Mouse (Mus musculus): Measurements from ENCODE around the gene Acy3. TPM values are rescaled to one million over a fixed set of nuclear protein-coding genes. Genes with fewer than 3 reads are reported as not detected.
"Not testable (repeated sequence)": the region's sequence is repeated elsewhere in the genome, so short reads cannot be mapped to it uniquely, and the experiment has no call there.

Gene Acy3
- total RNA-seq (2021) = 1 to 10 TPM; 3.3 to 4.1 TPM
- long read RNA-seq, experiment 1, partial matches to known transcripts = 0 of 1 reads
- long read RNA-seq, experiment 1, other reads (novel, unspliced or antisense) = 0 of 1 reads
- long read RNA-seq, experiment 2, partial matches to known transcripts = 0 of 2 reads
- long read RNA-seq, experiment 2, other reads (novel, unspliced or antisense) = 0 of 2 reads

DNA sequence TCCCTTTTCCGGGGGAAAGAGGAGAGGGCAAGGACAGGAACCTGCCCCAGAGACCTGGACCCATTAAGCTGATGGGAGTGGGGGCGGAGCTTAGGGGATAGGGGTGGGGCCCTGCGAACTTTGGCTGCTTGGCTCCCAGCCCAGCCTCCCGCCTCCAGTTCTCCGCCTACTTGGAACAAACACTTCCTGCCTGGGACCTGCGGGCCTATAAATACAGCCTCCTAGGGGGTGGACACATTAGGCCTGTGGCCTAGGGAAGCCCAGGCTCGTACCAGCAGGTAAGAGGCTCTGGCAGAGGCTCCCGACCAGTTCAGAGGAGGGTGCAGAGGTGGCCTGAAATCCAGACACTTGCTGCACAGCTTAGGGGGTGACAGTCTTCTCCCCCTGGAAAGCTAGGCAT lies at the start of gene Acy3:
Acy3 (plus strand) TSS at position 237 of the 400 bp plus-strand sequence.
- peak; percentile 52 to 54 for DNase-seq (ENCODE audit: extremely low spot score in 1 of 2, low spot score in 2 of 2)
- intact Hi-C loops (cut with DNase I) = loop anchor here (10.0 kb wide), 1 partner anchor 192 kb away; no protein-coding TSS in a partner anchor
- Histone ChIP-seq H3K27ac (peak within 1 kb of the TSS; percentile 64), H3K4me3 (no peak within 1 kb of the TSS)
- no peak for TF ChIP-seq CTCF (IDR thresholded peaks at IDR 0.05)

DNA sequence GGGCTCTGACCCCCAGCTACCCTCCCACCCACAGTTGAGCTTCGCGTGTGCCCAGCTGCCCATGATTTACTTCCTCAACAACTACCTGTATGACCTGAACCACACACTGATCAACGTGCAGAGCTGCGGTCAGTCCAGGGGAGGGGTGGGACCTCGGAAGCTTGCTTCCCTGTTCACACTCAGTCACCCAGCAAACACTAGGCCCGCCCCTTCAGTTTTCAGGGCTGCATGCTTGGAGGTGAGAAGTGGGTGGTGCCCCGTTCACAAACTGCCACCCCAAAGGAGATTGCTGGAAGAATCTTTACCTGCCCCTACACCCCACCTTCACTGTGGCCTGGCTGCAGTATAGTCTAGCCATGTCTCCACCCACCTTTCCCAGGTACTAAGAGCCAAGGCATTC lies 44.1 kb upstream of the Acy3 start:
- intact Hi-C loops (cut with DNase I) = no loop called here
- no peak for TF ChIP-seq CTCF (IDR thresholded peaks at IDR 0.05)
- Histone ChIP-seq H3K4me3 (no peak overlapping the region), H3K27ac (no peak overlapping the region)
- DNase-seq (ENCODE audit: extremely low spot score in 1 of 2, low spot score in 2 of 2) = no peak

DNA sequence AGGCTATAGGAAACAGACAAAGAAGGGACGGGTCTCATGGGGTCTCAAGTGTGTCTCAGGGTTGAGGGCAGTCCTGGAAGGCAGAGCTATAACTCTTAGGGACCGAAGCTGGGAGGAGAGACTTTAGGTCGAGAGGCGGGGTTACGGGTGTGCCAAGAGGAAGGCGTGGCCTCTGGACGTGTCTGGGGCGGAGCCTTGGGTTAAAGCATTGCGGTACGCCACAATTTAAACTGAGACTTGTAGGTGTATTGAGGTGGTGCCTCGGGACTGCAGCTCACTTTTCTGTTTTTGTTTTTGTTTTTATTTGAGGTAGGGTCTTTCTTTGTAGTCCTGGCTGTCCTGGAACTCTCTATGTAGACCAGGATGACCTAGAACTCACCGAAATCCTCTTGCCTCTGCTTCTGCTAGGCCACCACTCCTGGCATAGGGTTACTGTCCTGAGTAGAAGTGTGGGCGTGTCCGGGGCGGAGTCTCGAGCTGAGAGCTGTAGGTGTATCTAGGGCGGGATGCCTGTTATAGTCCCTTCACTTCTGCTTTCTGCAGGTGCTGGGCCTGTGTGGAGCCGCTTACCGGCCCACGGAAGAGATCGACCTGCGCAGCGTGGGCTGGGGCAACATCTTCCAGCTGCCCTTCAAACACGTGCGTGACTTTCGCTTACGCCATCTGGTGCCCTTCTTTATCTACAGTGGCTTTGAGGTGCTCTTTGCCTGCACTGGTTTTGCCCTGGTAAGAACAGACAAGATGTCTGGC lies 43.2 kb upstream of the Acy3 start:
- no peak for TF ChIP-seq CTCF (IDR thresholded peaks at IDR 0.05)

DNA sequence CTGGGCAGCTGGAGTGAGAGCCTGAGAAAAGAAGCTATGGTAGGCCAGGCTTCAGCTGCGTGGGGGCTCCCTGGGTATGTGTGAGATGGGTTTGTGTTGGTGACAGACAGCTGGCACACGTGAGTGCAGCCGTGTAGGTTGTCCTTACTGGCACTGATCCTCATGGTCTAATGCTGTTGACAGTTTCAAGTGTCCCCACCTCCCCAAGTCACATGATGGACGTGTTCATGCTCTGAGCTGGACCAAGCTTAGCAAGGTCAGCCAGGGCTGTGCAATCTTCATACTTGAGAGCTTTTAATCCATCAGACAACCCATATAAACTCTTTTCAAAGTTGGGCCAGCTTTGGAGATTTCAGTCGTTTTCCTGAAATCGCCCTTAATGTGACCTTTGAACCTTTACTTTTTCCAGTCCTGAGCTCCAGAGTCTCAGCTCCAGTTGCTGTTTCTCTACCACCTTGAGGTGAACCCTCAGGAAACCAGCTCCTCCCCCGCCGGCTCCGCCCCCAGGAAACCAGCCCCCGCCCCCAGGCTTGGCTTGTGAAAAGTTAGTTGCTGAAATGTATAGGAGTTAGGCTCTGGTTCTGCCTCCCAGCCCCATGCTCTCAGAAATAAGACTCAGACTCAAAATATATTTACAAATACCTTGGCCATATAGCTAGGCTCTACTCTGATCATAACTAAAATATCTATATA lies 40.4 kb upstream of the Acy3 start:
- no peak for DNase-seq (ENCODE audit: extremely low spot score in 1 of 2, low spot score in 2 of 2)
- H3K27ac ChIP-seq = no peak overlapping the region
- intact Hi-C loops (cut with DNase I) = loop anchor here (2.0 kb wide), 2 partner anchors 35 to 67 kb away; partner anchors contain the start of gene Ndufv1
- no peak overlapping the region for H3K4me3 ChIP-seq
- TF ChIP-seq CTCF (IDR thresholded peaks at IDR 0.05) = no peak

More for the DNA sequence above, 43.2 kb upstream of the Acy3 start:
- DNase-seq (ENCODE audit: extremely low spot score in 1 of 2, low spot score in 2 of 2) = no peak
- intact Hi-C loops (cut with DNase I) = no loop called here
- Histone ChIP-seq H3K27ac (no peak overlapping the region), H3K4me3 (no peak overlapping the region)

DNA sequence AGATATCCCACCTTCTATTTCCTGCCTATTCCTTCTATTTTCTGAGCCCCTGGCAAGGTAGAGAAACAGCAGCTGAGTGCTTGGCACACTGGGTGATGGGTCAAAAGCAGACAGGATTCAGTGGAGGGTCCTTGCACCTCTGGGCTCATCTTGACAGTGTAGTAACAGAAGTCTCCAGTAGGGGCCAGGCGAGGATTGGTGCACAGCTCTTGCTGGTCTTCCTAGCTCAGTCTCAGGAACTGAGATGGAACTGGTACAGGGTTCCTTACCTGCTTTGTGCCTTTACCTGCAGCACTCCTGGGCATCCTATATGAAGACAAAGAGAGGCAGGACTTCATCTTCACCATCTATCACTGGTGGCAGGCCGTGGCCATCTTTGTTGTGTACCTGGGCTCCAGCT lies 39.7 kb upstream of the Acy3 start:
- intact Hi-C loops (cut with DNase I) = loop anchor here (2.0 kb wide), 2 partner anchors 34 to 66 kb away; partner anchors contain the start of gene Ndufv1
- H3K27ac ChIP-seq = no peak overlapping the region

DNA sequence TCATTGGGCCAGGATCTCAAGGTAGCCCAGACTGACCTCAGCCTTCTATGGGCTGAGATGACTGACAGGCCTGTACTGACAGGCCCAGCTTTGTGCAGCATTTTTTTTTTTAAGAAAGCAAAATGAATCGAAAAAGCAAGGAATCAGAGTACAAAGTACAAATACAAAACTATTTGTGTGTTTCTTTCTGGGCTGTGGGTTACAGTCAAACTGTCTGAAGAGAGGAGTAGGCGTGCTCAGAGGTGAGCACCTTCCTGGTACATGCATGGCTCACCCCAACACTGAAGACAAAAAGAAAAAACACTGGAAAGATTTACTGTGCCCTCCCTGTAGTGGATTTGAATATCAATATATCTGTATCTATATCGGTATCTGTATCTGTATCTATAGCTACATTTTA lies 38.6 kb upstream of the Acy3 start:
- H3K27ac ChIP-seq = no peak overlapping the region
- no peak overlapping the region for H3K4me3 ChIP-seq
- intact Hi-C loops (cut with DNase I) = loop anchor here (2.0 kb wide), 2 partner anchors 33 to 65 kb away; partner anchors contain the start of gene Ndufv1
- DNase-seq (ENCODE audit: extremely low spot score in 1 of 2, low spot score in 2 of 2) = no peak
- TF ChIP-seq CTCF (IDR thresholded peaks at IDR 0.05) = no peak

More for the DNA sequence above, 39.7 kb upstream of the Acy3 start:
- TF ChIP-seq CTCF (IDR thresholded peaks at IDR 0.05) = peak; percentile 99
- no peak overlapping the region for H3K4me3 ChIP-seq
- DNase-seq (ENCODE audit: extremely low spot score in 1 of 2, low spot score in 2 of 2) = peak; percentile 63 to 72

DNA sequence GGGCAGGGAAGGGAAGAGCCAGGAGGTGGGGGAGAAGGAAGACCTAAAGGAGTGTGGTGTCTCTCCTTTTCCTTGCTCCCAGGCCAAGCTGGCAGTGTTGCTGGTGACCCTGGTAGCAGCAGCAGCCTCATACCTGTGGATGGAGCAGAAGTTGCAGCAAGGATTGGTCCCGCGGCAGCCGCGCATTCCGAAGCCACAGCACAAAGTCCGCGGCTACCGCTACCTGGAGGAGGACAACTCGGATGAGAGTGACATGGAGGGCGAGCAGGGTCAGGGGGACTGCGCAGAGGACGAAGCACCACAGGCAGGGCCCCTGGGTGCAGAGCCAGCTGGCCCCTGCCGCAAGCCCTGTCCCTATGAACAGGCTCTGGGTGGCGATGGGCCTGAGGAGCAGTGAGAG lies 37.8 kb upstream of the Acy3 start:
- no peak for TF ChIP-seq CTCF (IDR thresholded peaks at IDR 0.05)
- DNase-seq (ENCODE audit: extremely low spot score in 1 of 2, low spot score in 2 of 2) = no peak
- intact Hi-C loops (cut with DNase I) = no loop called here
- Histone ChIP-seq H3K4me3 (no peak overlapping the region), H3K27ac (no peak overlapping the region)

DNA sequence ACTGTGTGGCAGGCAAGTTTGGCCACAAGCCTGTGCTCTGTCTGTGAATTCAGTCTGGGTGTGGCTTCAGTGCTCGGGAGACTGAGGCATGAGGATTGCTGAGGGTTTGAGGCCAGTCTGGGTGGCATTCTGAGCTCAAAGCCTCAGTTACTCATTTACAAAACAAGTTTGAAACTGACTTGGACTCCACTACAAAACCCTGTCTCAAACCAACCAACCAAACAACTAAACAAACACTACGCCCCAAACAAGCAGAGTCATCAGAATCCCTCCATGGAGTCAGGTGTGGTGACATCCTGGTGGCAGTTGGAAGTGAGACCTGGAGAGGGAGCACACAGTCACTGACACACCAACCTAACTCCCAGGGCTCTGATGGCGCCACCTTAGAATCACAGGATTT lies 36.0 kb upstream of the Acy3 start:
- intact Hi-C loops (cut with DNase I) = loop anchor here (10.0 kb wide), 1 partner anchor 134 kb away; the partner anchor contains the start of gene Cabp2
- no peak for TF ChIP-seq CTCF (IDR thresholded peaks at IDR 0.05)
- Histone ChIP-seq H3K4me3 (no peak overlapping the region), H3K27ac (no peak overlapping the region)
- DNase-seq (ENCODE audit: extremely low spot score in 1 of 2, low spot score in 2 of 2) = no peak

DNA sequence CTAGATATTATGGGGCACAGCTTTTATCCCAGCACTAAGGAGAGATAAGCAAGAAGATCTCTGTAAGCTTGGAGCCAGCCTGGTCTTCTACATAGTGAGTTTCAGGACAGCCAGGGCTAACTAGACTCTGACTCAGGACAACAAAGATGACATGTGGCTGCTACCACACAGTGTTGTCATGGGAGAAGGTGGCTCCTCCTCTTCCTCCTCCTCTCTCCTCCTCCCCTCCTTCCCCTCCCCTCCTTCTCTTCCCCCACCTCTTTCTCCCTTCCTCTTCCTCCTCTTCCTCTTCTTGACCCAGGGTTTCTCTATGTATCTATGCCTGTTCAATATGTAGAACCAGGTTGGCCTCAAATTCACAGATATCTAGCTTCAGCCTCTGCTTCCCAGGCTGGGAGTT lies 34.9 kb upstream of the Acy3 start:
- no peak overlapping the region for H3K4me3 ChIP-seq
- intact Hi-C loops (cut with DNase I) = loop anchor here (10.0 kb wide), 1 partner anchor 133 kb away; the partner anchor contains the start of gene Cabp2
- TF ChIP-seq CTCF (IDR thresholded peaks at IDR 0.05) = no peak

DNA sequence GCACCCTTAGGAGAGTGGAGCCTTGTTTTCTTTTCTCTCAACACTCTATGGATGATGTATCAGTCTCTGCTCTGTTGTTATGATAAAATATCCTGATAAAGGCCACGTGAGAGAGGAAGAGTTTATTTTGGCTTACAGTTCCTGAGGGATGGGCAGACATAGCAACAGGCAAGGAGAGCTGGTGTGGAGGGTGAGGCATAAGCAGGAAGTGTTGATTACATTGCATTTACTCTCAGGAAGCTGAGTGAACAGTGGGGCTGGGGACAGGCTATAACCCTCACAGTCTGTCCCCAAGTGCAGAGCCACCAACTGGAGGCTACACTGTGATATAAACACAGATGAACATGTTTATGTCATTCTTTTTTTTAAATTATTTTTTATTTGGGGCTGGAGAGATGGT lies 34.3 kb upstream of the Acy3 start:
- DNase-seq (ENCODE audit: extremely low spot score in 1 of 2, low spot score in 2 of 2) = no peak
- Histone ChIP-seq H3K27ac (no peak overlapping the region), H3K4me3 (no peak overlapping the region)
- intact Hi-C loops (cut with DNase I) = loop anchor here (10.0 kb wide), 1 partner anchor 133 kb away; the partner anchor contains the start of gene Cabp2
- TF ChIP-seq CTCF (IDR thresholded peaks at IDR 0.05) = no peak

More for the DNA sequence above, 34.9 kb upstream of the Acy3 start:
- no peak overlapping the region for H3K27ac ChIP-seq
- no peak for DNase-seq (ENCODE audit: extremely low spot score in 1 of 2, low spot score in 2 of 2)

DNA sequence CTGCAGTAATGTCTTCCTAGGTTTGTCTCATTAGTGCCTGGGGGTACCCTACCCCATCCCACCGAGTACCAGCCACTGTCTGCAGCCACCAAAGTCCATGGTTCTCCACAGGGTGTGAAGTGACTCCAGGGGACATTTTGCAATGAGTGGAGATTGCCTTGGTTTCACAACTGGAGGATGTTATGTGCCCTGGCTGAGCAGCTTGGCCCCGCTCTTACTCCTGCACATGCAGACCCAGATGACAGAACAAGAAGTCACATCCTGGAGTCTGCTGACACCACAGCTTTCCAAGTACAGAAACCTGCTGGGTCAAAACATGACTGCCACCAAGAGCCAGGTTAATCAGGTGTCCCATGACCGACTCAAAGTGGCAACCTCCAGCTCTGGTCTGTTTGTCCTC lies 31.3 kb upstream of the Acy3 start:
- intact Hi-C loops (cut with DNase I) = loop anchor here (10.0 kb wide), 1 partner anchor 130 kb away; the partner anchor contains the start of gene Cabp2
- no peak for TF ChIP-seq CTCF (IDR thresholded peaks at IDR 0.05)
- H3K27ac ChIP-seq = no peak overlapping the region
- no peak for DNase-seq (ENCODE audit: extremely low spot score in 1 of 2, low spot score in 2 of 2)
- no peak overlapping the region for H3K4me3 ChIP-seq

DNA sequence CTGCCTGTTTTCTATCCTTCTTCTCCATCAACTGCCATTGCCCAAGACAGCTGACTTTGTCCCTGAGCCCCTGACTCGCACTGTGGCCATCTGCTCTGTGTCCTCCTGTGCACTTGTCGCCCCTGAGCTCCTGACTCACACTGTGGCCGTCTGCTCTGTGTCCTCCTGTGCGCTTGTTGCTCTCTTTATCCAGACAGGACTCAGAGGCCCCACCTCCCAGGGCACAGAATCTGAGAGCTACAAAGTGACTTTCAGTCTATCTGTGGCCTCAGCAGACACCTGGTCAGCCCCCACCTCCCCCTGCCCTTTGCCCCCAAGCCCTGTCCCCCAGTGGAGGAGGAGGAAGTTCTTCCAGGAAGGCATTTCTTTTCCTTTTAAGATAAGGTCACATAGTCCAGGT lies 30.6 kb upstream of the Acy3 start:
- intact Hi-C loops (cut with DNase I) = loop anchor here (10.0 kb wide), 1 partner anchor 129 kb away; the partner anchor contains the start of gene Cabp2
- no peak for DNase-seq (ENCODE audit: extremely low spot score in 1 of 2, low spot score in 2 of 2)
- no peak overlapping the region for H3K27ac ChIP-seq
- no peak overlapping the region for H3K4me3 ChIP-seq
- no peak for TF ChIP-seq CTCF (IDR thresholded peaks at IDR 0.05)

DNA sequence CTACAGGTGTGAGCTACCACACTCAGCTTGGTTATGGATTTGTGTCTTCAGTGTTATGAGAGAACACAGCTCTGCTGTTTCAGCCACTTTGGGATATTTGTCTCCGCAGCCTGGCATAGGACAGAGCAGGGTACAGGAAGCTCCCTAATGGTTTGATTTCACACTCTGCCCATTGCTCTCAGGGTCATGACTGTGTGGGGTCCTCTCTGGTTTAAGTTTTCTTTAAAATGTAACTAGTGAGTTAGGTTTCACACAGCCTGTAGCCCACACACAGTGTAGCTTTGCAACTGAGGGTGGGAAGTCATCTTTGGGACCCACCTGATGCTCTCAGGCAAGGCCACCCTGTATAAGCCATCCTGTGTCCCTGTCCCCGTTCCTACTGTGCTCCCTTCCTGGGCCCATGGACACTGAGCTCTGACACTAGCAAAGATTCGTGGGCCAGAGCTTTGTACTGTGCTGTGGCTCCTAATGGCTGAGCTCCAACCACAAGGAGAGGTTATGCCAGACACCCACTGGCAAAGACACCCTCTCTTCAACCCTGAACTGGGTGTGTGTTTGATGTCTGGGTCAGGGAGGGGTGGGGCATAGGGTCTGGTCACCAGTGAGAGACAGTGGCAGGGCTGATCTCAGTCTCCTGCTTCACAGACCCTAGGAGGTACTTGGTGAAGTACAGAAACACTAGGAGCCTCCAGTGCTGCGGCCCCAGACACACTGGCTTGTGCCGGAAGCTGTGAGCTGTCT lies 28.9 kb upstream of the Acy3 start:
- DNase-seq (ENCODE audit: extremely low spot score in 1 of 2, low spot score in 2 of 2); H3K4me3 ChIP-seq; H3K27ac ChIP-seq: not testable (repeated sequence)
- intact Hi-C loops (cut with DNase I) = loop anchor here (10.0 kb wide), 1 partner anchor 127 kb away; the partner anchor contains the start of gene Cabp2
